Mouse (Mus musculus): ENCODE measurements around the gene Taf13.
"Not testable (repeated sequence)": the region's sequence is repeated elsewhere in the genome, so short reads cannot be mapped to it uniquely, and the experiment has no call there.

Taf13 gene

DNA sequence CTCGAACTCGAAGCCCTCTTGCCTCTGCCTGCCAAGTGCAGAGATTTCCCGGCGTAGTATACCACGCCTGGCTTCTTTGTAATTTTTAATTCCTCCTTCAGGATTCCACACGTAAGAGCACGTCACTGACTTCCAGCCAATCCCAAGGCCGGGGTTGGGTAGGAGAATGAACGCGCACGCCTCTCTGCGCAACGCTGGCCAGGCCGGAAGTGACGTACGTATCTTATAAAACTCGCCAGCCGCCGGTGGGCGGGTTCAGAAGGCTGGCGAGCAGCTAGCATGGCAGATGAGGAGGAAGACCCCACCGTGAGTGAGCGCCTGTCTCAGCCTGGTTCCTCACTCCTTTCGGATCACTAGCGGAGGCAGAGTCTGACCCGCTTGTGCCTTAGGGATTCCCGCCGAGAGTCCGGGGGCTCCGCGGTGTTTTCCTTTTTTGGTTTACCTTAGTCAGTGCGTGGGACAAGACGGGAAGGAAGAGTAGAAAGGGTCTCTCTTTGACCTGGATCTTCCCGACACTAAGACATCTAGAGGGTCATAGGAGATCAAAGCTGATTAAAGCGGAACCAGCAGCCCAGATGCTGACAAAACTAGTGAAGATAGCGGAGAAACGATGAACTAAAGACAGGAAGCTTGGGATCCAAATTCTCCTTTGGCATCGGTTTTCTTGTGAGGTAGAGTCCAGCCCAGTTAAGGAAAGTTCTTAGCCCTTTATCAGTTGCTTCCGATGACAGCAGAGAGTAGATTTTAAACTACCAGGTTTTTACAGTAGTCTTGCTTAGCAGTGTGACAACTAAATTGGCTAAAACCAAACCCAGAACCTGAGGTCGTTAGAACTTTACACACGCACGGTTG lies at the start of gene Taf13:
Taf13 (plus strand) TSS at position 256 of the 852 bp plus-strand sequence.
- in situ Hi-C loops (cut with MboI): no loop called here

DNA sequence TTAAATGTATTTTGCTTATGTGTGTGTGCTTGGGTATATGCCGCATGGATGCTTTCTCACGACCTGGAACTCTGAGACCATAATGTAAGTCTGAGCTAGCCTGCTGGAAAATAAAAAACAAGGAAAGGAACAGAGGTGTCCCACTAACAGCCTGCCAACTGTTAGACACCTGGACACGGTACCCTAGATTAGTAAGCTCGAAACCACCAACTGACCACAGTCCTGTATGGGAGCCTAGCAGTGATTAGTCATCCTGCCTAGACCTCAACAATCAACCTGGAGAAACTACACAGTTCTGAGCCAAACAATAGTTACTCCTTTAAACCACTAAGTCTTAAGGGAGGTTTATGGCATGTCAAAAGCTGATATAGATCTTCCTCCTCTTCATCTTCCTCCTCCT lies 48.1 kb upstream of the Taf13 start:
- in situ Hi-C loops (cut with MboI): no loop called here

DNA sequence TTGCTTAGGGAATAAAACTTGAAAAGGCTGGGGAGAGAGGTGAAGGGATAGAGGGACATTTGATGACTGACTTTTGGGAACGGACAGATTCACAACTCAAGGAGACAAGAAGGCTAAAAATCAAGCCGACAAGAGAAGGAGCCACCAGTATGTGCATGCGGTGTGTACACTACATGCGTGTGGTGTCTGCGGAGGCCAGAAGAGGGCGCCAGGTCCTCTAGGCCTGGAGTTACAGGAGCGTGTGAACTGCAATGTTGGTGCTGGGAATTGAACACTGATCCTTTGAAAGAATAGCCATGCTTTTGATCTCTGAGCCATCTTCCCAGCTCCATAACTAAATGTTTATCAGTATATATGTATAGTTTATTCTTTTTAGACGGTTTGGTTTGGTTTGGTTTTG lies 43.0 kb upstream of the Taf13 start:
- in situ Hi-C loops (cut with MboI): no loop called here

DNA sequence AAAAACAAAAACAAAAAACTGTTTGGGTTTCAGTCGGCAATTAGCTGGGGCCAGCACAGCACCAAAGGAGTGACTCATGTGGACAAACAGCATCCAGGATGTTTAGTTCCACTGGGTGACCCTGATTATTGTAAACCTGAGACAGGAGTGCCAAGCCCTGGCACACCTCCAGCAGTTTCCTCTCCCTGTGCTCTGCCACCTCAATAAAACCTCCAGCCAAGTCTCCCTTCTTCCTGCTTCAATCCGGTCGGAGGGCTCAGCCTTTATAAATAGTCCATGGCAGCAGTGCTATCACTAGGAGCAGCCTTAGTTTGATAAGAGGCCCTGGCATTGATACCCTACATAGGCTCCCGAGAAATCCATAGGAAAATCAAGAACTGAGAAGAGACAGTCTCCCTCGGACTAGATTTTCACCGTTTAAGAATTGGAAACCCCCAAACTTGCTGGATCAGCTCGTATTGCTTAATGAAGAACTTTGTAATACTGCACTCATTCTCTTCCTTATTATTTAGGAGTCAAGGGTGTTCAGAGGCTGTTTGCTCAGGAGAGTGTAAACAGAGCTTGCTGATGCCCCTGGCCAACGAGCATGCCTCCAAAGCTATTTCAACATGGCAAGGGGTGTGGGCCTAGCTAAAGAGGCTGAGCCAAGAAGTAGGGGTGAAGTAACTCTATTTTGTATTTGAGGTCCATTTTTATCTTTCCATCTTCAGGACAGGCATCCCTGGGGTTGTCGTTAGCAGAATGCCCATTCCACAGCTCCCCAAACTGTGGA lies 38.2 kb upstream of the Taf13 start:
- in situ Hi-C loops (cut with MboI): no loop called here

DNA sequence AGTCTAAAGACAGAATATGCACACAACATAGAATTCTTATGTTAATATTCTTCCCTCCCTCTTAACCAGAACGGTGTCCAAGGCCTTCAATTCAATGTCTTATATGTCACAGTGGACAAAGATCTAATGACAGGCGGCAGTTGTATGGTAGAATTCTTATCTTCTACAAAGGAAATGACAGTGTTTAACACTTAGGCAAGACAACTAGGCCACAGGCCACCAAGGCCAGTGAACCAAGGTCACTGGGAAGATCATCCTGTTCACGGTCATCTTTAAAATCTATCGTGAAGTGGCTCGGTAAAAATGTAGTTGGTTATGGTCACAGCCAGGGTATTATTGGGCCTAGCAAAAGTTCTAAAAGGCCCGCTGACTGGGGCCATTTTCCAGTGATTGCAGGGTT lies 37.5 kb upstream of the Taf13 start, which contains the start of gene 1700013F07Rik:
1700013F07Rik (plus strand) TSS at position 200 of the 400 bp plus-strand sequence.
- in situ Hi-C loops (cut with MboI): no loop called here

DNA sequence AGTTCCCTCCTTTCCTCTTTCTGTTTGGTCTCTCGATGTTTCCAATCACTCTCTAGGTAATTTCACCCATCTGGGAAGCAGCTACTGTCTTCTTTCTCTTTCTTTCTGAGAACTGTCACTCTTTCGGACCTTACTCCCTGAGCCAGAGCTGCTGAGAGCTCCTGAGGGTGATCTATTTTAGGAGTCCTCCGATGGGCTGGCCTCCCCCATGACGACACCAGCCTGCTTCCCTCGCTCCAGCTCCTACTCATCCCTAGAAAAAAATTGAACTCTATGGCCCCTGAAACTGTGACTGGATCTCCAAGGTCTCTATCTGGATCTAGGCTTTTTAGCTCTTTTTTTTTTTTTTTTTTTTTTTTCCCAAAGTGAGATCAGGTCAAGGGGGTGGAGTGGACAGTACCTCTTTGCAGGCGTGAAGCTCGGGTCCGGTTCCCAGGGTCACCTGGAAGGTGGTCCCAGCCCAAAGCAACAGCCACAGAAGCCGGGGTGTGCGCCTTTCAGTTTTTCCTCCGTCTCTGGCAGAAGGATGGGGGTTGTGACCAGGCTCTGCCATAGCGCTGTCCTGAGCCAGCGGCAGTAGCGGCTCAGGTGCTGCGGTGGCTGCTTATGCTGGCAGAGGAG lies 35.5 kb upstream of the Taf13 start:
- in situ Hi-C loops (cut with MboI): no loop called here

DNA sequence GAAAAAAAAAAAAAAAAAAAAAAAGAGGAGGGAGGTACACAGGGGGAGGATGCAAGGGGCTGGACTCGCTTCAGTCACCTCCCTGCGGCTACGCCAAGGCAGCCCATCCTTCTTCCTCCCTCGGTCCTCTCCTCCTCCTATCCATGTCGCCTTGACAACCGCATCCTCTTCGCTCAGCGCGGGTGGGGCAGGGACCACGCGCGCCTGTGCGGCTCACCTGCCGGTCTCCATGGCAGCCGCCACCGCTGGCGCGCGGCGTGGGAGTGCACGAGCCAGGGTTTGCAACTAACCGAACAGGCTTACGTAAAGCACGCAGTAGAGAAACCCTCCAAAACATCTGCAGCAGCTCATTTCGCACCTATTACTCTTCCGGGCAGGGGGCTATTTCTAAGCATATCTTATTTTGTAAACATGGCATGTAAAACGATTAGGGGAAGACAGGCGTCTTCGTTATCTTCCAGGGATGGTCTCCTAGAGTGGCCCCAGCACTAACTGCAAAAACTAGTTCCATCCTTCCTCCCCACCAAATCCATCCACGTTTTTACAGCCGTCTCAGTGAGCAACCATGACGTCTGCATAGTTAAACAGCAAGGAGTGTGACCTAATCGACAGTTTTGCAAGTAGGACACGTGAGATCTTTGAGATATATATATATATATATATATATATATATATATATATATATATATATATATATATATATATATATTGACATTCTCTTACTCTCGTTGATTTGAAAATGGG lies 34.8 kb upstream of the Taf13 start, which contains the start of gene 5330417C22Rik:
5330417C22Rik (minus strand) TSS at position 20 of the 744 bp plus-strand sequence.
- in situ Hi-C loops (cut with MboI): no loop called here

DNA sequence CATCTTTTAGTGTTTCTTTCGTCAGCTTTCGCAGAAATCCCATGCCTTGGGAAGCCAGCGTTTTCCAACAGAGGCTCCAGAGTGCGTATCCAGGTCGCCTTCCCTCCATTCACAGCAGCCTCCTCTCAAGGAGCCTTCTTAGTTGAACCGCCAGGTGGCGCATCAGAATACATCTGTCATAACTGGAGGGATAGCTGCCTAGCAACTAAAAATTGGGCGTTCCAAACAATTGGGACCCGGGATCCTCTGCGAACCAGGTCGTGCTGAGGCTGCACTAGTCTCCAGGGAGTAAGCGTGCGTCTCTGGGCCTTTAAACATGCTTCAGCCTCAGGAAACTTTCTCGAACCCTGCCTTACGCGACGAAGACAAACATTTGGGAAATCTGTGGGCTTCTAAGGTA lies 34.2 kb upstream of the Taf13 start:
- in situ Hi-C loops (cut with MboI): no loop called here

DNA sequence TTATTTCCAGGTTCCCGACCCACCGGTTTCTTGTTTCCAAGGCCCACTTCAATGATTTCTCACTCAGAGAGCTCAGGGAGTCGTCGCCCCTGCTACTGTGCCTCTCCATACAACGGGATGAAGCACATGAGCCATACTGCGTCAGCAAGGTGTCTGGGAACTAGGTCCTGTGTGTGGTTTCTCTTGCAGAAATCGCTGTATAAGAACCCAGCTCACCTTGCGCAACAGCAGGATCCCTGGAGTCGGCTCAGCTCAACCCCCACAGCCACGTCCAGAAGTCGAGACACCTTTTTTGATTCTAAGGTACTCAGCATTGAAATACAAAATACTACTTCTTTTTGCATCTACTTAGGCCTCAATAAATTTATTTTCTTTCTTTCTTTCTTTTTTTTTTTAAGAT lies 29.2 kb upstream of the Taf13 start:
- in situ Hi-C loops (cut with MboI): no loop called here

DNA sequence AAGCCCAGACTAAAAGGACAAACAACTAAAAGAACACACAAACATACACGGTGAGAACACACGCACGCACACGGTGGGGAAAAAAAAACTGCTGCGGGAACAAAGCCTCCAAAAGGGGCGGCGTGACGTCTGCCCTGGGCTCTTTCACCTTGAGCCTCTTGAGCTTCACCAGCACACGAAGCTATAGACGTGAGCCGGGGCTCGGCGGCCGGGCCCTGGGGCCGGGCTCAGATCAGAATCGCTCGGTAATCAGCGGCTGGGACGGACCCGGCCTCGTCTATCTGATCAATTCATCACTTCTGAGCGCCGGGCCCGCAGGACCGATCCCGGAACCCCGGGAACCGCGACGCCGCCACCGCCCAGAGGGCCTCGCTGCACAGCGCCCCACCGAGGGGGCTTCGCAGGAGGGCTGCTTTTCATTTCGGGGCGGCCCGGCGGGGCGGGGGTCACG lies 17.4 kb upstream of the Taf13 start:
- in situ Hi-C loops (cut with MboI): no loop called here

DNA sequence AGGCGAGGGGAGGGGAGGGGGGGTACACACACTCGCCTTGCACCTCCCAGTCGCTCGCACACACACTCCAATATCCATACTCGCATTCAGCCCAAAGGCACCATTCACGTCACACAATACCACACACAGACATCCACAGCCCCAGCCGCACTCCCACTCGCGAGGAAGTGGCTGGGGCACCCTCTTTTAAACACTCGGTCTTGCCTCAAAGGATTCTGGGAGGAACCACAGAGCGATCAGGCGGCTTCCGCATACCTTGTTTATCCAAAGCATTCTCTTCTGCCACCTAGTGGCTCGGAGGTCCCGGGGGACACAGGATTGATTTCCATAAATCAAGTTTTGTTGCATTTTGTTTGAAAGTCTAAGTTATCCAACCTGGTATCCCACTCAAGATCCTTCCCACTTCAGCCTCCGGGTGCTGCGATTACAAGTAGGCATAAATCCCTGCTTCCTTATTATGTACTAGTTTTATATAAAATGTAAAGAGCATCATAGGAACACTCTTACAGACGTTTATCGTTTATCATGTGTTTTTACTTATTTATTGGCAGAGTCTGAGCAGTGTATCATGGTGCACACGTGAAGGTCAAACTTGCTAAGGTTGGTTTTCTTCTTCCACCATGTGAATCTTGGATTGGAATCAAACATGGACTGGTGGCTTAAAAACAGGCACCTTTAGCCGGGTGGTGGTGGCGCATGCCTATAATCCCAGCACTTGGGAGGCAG lies 16.7 kb upstream of the Taf13 start:
- in situ Hi-C loops (cut with MboI): no loop called here

DNA sequence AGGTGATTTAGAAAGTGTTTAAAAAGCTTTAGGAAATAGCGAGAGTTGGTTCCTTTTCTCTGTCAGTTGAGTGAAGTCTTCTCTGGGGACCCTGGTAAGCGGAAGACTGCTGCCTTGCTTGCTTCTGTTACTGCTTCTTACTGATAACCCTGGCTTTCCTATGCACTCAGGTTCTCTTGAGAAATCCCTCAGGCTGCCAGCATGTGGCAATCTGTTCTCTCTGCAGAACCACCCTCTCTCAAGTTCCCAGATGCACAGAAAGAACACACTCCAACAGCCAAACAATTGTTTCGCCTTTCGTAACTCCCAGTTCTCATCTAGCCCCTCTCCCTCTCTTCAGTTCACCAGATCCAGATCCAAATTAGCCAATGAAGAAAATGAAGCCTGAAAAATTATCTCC lies 13.6 kb upstream of the Taf13 start:
- in situ Hi-C loops (cut with MboI): no loop called here

DNA sequence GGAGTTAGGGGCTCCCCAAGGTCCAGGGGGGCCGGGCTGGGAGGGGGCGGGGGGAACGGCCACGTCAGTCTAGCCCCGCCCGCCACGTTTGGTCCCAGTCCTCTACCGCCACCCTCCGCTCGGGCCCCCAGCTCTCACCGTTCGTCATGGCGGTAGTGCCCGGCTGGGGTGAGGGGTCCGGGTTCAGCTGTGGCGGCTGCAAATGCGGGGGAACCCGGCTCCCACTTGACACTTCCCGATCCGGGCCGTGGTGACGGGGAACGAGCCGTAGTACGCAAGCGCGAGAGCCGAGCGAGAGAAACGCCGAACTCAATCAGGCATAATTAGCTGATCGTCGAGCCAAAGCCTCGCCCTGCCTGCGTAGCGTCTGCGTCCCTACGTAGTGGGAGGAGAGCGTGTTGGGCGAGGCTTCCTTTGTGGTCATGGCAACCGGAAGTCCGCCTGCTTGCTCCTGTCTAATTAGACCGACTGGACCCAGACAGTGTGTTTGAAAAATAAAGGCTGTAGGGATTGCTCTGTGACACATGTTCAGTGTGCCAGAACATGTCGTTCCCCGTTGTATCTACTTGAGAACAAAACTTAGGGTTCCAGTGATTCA lies 9.3 kb upstream of the Taf13 start, which contains the start of gene Tmem167b:
Tmem167b (minus strand) TSS at position 334 of the 598 bp plus-strand sequence.
- in situ Hi-C loops (cut with MboI): no loop called here

DNA sequence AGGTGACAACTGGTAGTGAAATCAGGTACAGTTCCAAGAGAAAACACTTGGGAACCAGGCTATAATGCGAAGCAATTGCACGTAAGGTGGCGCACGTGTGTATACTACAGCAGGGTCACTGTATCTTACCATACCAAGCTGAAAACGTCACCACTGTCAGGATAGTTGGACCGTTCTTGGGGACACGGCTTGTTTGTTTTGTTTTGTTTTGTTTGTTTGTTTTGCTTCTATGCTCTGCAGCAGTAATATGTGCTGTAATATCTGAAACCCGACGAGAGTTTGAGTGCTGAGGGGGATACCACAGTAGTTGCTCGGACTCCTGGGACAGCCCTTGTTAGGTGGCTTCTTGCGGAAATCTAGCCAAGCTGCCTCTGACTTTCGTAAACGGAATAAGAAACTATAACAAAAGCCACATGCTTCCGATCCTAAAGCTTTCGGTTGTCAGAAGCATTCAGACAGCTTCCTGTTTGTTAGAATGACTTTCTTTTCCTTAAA lies 8.7 kb upstream of the Taf13 start:
- in situ Hi-C loops (cut with MboI): no loop called here

DNA sequence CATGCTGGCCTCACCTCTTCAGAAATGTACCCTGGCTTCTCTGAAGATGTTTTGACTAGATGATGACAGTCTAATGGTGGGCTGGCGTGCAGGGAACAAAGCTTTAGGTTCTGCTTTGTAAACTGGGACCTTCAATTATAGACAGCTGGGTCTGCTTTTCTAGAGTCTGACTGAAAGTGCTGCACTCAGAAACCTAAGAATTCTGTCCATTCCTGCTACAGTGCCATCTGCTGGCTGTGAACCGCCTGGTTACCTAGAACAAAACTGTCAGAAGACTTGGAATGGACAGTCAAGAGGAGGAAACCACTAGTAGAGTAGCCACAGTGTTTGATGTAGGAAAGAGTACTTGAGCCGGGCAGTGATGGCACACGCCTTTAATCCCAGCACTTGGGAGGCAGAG lies 8.2 kb upstream of the Taf13 start:
- in situ Hi-C loops (cut with MboI): no loop called here

DNA sequence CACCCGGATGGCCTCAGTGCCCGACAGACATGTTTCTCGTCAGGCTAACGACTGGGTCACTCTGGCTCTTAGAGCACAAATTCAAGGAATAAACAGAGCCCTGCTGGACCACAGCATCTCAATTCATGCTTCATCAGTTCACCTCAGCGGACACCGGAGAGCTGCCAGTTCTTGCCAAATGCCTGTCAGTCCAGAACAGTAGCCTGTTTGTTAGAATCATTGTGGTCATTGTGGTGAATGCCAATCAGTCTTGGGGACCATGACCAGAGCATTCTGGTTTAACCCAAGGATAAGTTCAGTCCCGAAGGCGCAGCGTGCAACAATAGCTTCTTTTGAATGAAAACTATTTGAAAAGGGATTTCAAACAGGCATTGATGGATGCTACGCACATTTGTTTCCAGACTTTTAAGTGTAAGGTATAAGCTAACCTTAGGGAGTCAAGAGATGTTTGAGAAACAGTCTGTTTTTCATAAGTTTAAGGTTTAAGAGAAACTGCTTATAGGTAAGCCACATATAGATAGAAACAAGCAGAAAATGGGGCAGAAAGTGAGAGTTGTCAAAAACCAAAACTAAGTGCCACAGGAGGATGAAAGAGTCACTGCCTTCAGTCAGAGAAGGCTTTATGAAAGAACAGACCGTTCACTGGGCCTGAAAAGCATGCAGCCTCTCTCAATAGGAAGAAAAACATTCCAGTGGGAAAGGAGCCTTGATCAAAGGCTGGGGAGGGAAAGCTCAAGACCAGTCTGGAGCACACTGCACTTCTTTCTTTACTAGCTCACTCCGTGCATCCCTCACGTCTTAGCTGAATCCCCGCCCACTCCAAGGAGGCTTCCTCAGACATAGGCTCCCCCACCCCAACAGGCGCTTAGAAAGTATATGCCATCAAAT lies 3.3 kb upstream of the Taf13 start:
- in situ Hi-C loops (cut with MboI): no loop called here

DNA sequence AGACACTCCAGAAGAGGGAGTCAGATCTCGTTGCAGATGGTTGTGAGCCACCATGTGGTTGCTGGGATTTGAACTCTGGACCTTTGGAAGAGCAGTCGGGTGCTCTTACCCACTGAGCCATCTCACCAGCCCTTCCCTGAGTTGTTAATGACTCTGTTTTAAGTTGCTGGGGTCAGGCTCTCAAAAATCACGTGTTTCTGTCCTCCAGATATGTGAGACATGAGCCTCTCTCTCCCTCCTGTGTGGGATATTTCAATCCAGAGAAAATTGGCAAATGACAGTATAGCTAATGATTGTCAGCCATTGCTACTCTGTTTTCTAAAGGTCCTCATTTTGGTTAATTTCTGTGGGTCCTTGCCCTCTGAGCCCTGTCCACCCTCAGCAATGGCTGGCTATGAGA lies 1.9 kb upstream of the Taf13 start:
- in situ Hi-C loops (cut with MboI): not testable (repeated sequence)

DNA sequence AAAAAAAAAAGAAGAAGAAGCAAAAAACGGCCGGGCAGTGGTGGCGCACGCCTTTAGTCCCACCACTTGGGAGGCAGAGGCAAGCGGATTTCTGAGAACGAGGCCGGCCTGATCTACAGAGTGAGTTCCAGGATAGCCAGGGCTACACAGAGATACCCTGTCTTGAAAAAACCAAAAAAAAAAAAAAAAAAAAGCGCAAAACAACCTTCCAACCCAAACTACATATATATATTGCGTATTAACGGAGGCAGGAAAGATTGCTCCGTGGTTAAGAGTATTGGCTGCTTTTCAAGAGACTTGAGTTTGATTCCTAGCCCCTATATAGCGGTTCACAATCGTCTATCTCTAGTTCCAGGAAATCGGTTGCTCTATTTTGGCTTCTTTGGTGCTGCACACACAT lies 685 bp upstream of the Taf13 start:
- in situ Hi-C loops (cut with MboI): no loop called here

DNA sequence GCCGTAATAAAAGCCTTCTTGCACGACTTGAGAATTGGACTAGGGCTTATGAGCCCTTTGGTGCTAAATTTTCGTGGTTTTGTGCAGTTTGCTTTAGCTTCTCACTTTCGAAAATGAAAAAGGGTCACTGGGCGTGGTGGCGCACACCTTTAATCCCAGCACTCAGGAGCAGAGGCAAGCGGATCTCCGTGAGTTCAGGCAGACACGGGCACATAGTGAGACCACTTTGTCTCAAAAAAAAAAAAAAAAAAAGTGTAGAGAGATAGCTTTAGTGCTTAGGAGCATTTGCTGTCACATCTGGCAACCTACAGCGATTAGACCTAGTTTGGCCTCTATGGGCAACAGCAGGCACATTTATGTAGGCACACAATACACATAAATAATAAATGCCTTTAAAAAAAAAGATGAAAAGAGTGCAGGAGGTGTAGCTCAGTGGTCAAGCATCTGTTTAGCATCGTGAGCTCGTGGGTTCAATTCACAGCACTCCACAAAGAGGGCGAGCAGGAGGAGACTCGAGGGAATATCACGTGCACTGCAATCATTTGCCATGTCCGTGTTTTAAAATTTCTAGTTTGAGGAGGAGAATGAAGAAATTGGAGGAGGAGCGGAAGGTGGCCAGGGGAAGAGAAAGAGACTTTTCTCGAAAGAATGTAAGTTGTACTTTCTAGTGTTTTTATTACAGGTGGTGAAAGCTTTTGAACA lies 962 bp downstream of the Taf13 start:
- in situ Hi-C loops (cut with MboI): no loop called here
